Mouse (Mus musculus): Measurements from ENCODE around the gene Arhgap32. TPM values are rescaled to one million over a fixed set of nuclear protein-coding genes. Genes with fewer than 3 reads are reported as not detected.

Gene Arhgap32
- polyA plus RNA-seq, 1 experiment from 2014 or later: 1.3 TPM

GRCm38 (mm10) chr9:32279789-32280188, 163.9 kb downstream of the Arhgap32 start:
- Histone ChIP-seq H3K4me3 (ENCODE audit: low read depth, low read length) (no peak overlapping the region), H3K4me2 (no peak overlapping the region), H3K9me3 (ENCODE audit: control insufficient read depth, low read length) (no peaks in the 10 kb centered on the region), H3K27me3 (replicated peaks; ENCODE audit: control insufficient read depth, insufficient read depth, low read length) (no peaks in the 10 kb centered on the region), H3K9ac (ENCODE audit: low read depth, low read length) (no peak overlapping the region), H3K4me1 (replicated peaks; ENCODE audit: control insufficient read depth, insufficient read depth, low read length) (peaks cover 16% of the 10 kb centered on the region), H3K36me3 (ENCODE audit: control insufficient read depth, insufficient read depth, low read length) (no peaks in the 10 kb centered on the region), H3K27ac (ENCODE audit: low read depth, low read length) (no peak overlapping the region)
- 47% methylated on average over 3 of the region's 3 CpGs for WGBS
- DNase-seq (ENCODE audit: low spot score): no peak
- peak; percentile 33; the same call in 1 of the 2 replicates for ATAC-seq (replicated peaks; ENCODE audit: low FRiP score)

DNA sequence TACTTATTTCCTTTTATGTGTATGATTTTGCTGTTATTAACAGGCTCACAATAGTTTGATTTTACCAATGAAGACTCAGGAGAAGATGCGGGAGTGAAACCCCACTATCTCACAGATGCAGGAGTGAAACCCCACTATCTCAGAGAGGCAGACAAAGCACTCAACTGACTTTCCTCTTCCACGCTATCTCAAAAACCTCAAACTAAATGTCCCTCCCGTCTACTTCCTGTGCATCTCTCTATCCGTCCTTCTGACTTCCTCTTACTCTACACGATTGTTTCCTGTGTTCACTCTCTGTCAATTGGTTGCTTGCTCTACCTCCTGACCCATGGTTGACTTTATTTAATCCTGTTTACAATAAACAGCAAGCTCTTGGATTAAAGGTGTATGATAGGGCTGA, 164.5 kb downstream of the Arhgap32 start:
- H3K9me3 ChIP-seq (ENCODE audit: control insufficient read depth, low read length): no peaks in the 10 kb centered on the region
- DNase-seq (ENCODE audit: low spot score) (no peak), ATAC-seq (replicated peaks; ENCODE audit: low FRiP score) (peak; percentile 85)
- no peak overlapping the region for H3K9ac ChIP-seq (ENCODE audit: low read depth, low read length)
- no peak overlapping the region for H3K27ac ChIP-seq (ENCODE audit: low read depth, low read length)
- peaks cover 16% of the 10 kb centered on the region for H3K4me1 ChIP-seq (replicated peaks; ENCODE audit: control insufficient read depth, insufficient read depth, low read length)
- no peak overlapping the region for H3K4me3 ChIP-seq (ENCODE audit: low read depth, low read length)
- H3K4me2 ChIP-seq: peak overlapping the region; percentile 21; the same call in 1 of the 2 replicates
- WGBS: 35% methylated on average over 5 of the region's 5 CpGs
- H3K27me3 ChIP-seq (replicated peaks; ENCODE audit: control insufficient read depth, insufficient read depth, low read length): no peaks in the 10 kb centered on the region
- H3K36me3 ChIP-seq (ENCODE audit: control insufficient read depth, insufficient read depth, low read length): no peaks in the 10 kb centered on the region

GRCm38 (mm10) chr9:32283591-32283990, 167.7 kb downstream of the Arhgap32 start:
- no peak overlapping the region for H3K4me3 ChIP-seq (ENCODE audit: low read depth, low read length)
- H3K4me1 ChIP-seq (replicated peaks; ENCODE audit: control insufficient read depth, insufficient read depth, low read length): peaks cover 16% of the 10 kb centered on the region
- H3K4me2 ChIP-seq: no peak overlapping the region
- no peaks in the 10 kb centered on the region for H3K9me3 ChIP-seq (ENCODE audit: control insufficient read depth, low read length)
- H3K27me3 ChIP-seq (replicated peaks; ENCODE audit: control insufficient read depth, insufficient read depth, low read length): no peaks in the 10 kb centered on the region
- ATAC-seq (replicated peaks; ENCODE audit: low FRiP score) (no peak), DNase-seq (ENCODE audit: low spot score) (no peak)
- no peak overlapping the region for H3K27ac ChIP-seq (ENCODE audit: low read depth, low read length)
- WGBS: 87% methylated on average over 5 of the region's 5 CpGs
- no peaks in the 10 kb centered on the region for H3K36me3 ChIP-seq (ENCODE audit: control insufficient read depth, insufficient read depth, low read length)
- H3K9ac ChIP-seq (ENCODE audit: low read depth, low read length): no peak overlapping the region

DNA sequence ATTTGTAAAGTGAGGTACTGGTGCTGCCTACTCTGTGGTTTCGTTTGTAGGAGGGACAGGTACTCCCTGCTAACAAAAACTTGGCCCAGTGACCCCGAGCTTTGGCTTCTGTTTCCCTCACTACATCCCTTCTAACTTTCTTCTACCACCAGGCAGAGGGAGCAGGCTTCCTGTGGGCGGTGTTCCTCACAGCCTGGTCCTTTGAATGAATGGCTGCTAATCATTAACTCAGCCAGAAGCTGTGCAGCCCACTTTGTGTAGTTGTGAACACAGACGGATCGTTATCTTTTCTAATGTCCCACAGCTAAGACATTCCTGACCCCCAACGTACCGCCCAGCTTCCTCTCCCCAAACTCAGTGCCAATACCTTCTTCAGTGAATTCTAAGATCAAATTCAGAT, 175.7 kb downstream of the Arhgap32 start:
- no peaks in the 10 kb centered on the region for H3K9me3 ChIP-seq (ENCODE audit: control insufficient read depth, low read length)
- no peak overlapping the region; the same call in 1 of the 2 replicates for H3K4me2 ChIP-seq
- H3K4me1 ChIP-seq (replicated peaks; ENCODE audit: control insufficient read depth, insufficient read depth, low read length): peaks cover 8% of the 10 kb centered on the region; the same call in 1 of the 2 replicates
- H3K27ac ChIP-seq (ENCODE audit: low read depth, low read length): no peak overlapping the region; the same call in 1 of the 2 replicates
- ATAC-seq (replicated peaks; ENCODE audit: low FRiP score) (peak; percentile 51; the same call in 1 of the 2 replicates), DNase-seq (ENCODE audit: low spot score) (no peak)
- no peak overlapping the region for H3K9ac ChIP-seq (ENCODE audit: low read depth, low read length)
- 39% methylated on average over 7 of the region's 7 CpGs for WGBS
- no peaks in the 10 kb centered on the region for H3K36me3 ChIP-seq (ENCODE audit: control insufficient read depth, insufficient read depth, low read length)
- no peaks in the 10 kb centered on the region for H3K27me3 ChIP-seq (replicated peaks; ENCODE audit: control insufficient read depth, insufficient read depth, low read length)
- no peak overlapping the region for H3K4me3 ChIP-seq (ENCODE audit: low read depth, low read length)

DNA sequence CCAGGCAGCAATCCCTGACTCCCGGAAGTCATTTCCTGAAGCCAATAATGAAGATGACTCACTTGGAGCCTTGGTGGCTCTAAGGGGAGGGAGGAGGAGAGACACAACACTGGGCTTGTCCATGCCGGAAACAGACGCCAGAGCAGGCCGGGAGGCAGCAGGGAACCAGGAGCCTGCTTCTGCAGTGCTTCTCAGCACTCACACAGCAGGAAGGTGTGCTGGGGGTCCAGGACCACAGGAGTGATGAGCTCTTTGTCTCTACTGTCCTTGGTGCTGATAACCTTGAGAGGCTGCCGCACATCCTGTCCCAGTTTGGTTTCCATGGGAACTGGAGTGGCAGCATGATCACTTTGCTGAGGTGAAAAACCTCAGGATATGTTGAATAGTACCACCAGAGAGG, 176.8 kb downstream of the Arhgap32 start:
- no peak overlapping the region for H3K4me3 ChIP-seq (ENCODE audit: low read depth, low read length)
- H3K4me2 ChIP-seq: no peak overlapping the region
- H3K27ac ChIP-seq (ENCODE audit: low read depth, low read length): no peak overlapping the region
- DNase-seq (ENCODE audit: low spot score) (no peak), ATAC-seq (replicated peaks; ENCODE audit: low FRiP score) (peak; percentile 26; the same call in 1 of the 2 replicates)
- no peak overlapping the region for H3K9ac ChIP-seq (ENCODE audit: low read depth, low read length)
- no peaks in the 10 kb centered on the region for H3K36me3 ChIP-seq (ENCODE audit: control insufficient read depth, insufficient read depth, low read length)
- no peaks in the 10 kb centered on the region for H3K9me3 ChIP-seq (ENCODE audit: control insufficient read depth, low read length)
- H3K4me1 ChIP-seq (replicated peaks; ENCODE audit: control insufficient read depth, insufficient read depth, low read length): peaks cover 8% of the 10 kb centered on the region; the same call in 1 of the 2 replicates
- H3K27me3 ChIP-seq (replicated peaks; ENCODE audit: control insufficient read depth, insufficient read depth, low read length): no peaks in the 10 kb centered on the region
- 24% methylated on average over 5 of the region's 5 CpGs for WGBS

DNA sequence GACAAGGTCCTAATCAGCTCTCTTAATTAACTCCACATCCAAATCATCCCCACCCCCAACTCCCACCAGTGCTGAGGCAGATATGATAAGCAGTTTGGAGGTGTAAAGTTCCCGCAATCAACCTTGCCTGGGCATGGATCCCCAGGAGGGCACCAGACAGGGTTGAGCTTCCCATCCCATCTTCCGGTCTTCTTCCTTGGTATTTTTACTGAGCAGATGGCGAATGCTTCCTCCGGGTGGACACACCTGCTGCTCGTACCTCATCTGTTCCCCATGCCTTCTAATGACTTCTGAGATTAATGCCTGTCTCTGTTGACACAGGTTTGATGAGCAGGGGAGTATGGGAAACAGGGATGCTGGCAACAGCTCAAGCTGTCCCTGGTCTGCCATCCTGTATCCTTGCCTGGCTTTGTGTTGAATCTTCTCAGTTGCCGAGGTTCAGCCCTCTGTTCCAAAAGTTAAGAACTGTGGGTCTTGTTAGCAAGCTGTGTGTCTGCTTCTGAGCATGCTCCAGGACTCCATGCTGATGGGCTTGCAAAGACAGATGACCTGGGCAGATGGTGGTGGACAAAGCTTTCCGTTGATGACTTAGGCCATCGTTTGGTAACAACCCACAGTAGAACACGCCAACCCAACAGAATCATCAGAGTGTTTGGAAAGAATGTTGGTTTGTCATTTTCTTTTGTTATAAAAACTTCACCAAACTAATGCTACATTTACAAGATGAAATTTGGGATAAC, 179.3 kb downstream of the Arhgap32 start:
- no peaks in the 10 kb centered on the region for H3K27me3 ChIP-seq (replicated peaks; ENCODE audit: control insufficient read depth, insufficient read depth, low read length)
- DNase-seq (ENCODE audit: low spot score) (no peak), ATAC-seq (replicated peaks; ENCODE audit: low FRiP score) (no peak)
- WGBS: 82% methylated on average over 9 of the region's 9 CpGs
- H3K9ac ChIP-seq (ENCODE audit: low read depth, low read length): no peak overlapping the region
- H3K4me1 ChIP-seq (replicated peaks; ENCODE audit: control insufficient read depth, insufficient read depth, low read length): peaks cover 8% of the 10 kb centered on the region
- H3K4me3 ChIP-seq (ENCODE audit: low read depth, low read length): no peak overlapping the region
- no peak overlapping the region for H3K27ac ChIP-seq (ENCODE audit: low read depth, low read length)
- H3K4me2 ChIP-seq: no peak overlapping the region
- no peaks in the 10 kb centered on the region for H3K36me3 ChIP-seq (ENCODE audit: control insufficient read depth, insufficient read depth, low read length)
- no peaks in the 10 kb centered on the region for H3K9me3 ChIP-seq (ENCODE audit: control insufficient read depth, low read length)

DNA sequence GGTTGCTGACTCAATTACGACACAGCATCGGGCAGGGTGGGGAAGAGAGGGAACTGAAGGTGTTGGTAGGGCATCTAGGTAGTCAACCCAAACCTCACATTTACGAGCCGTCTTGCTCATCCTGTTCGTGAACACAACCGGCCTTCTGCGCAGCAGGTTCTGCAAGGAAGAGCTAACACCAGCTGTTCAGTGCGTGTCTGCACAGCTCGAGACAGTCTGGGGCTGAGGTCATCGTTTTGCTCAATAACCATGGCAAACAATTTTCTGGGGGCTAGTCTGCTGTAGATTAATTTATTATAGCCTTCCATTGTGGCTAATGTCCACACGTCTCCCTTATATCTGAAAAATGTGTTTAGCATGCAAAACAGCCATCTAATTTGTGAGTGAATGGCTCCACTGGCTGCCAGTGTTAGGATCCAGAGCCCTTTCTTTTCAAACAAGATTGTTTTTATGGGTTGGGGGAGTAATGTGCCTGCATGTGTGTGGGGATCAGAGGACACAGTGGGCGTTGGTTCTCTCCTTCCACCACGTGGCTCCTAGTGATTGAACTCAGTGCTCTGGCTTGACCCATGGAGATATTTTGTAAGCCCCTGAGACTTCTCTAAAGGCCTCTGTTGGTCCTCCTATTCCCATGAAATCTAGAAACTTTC, 186.7 kb downstream of the Arhgap32 start:
- Histone ChIP-seq H3K4me1 (replicated peaks; ENCODE audit: control insufficient read depth, insufficient read depth, low read length) (no peaks in the 10 kb centered on the region; the same call in none of the 2 replicates), H3K9ac (ENCODE audit: low read depth, low read length) (no peak overlapping the region), H3K27me3 (replicated peaks; ENCODE audit: control insufficient read depth, insufficient read depth, low read length) (no peaks in the 10 kb centered on the region), H3K4me3 (ENCODE audit: low read depth, low read length) (no peak overlapping the region), H3K4me2 (no peak overlapping the region), H3K9me3 (ENCODE audit: control insufficient read depth, low read length) (no peaks in the 10 kb centered on the region), H3K36me3 (ENCODE audit: control insufficient read depth, insufficient read depth, low read length) (no peaks in the 10 kb centered on the region), H3K27ac (ENCODE audit: low read depth, low read length) (no peak overlapping the region)
- DNase-seq (ENCODE audit: low spot score) (no peak), ATAC-seq (replicated peaks; ENCODE audit: low FRiP score) (no peak)
- 77% methylated on average over 13 of the region's 13 CpGs for WGBS

GRCm38 (mm10) chr9:32311786-32312185, 195.8 kb downstream of the Arhgap32 start:
- no peak for ATAC-seq (replicated peaks; ENCODE audit: low FRiP score)
- no peaks in the 10 kb centered on the region for H3K36me3 ChIP-seq (ENCODE audit: control insufficient read depth, insufficient read depth, low read length)
- no peak overlapping the region for H3K27ac ChIP-seq (ENCODE audit: low read depth, low read length)
- no peak overlapping the region for H3K4me3 ChIP-seq (ENCODE audit: low read depth, low read length)
- no peak overlapping the region for H3K9ac ChIP-seq (ENCODE audit: low read depth, low read length)
- no peak for DNase-seq (ENCODE audit: low spot score)
- no peaks in the 10 kb centered on the region for H3K27me3 ChIP-seq (replicated peaks; ENCODE audit: control insufficient read depth, insufficient read depth, low read length)
- no peak overlapping the region for H3K4me2 ChIP-seq
- 72% methylated on average over 14 of the region's 14 CpGs for WGBS
- no peaks in the 10 kb centered on the region; the same call in 1 of the 2 replicates for H3K4me1 ChIP-seq (replicated peaks; ENCODE audit: control insufficient read depth, insufficient read depth, low read length)
- H3K9me3 ChIP-seq (ENCODE audit: control insufficient read depth, low read length): no peaks in the 10 kb centered on the region
